Mouse (Mus musculus) C2C12 (cell line): ENCODE results near the gene Ssbp3. TPM values are rescaled to one million over a fixed set of nuclear protein-coding genes. Genes with fewer than 3 reads are reported as not detected.

Source experiments
- H3K27me3 ChIP-seq: one replicate; pipeline ENCODE4 v1.6.1; 2011; ENCODE audit not compliant: control insufficient read depth, insufficient read depth, insufficient read length
- H3K36me3 ChIP-seq: one replicate; pipeline ENCODE4 v1.6.1; 2011; ENCODE audit not compliant: control insufficient read depth, insufficient read depth
- H3K4me3 ChIP-seq: one replicate; pipeline ENCODE4 v1.5.1; 2011; ENCODE audit warnings: mild to moderate bottlenecking, control low read depth; ENCODE audit not compliant: poor library complexity, insufficient read depth, severe bottlenecking
- H3K79me2 ChIP-seq: one replicate; pipeline ENCODE4 v1.6.1; 2011; ENCODE audit not compliant: control insufficient read depth, insufficient read depth
- H3K79me3 ChIP-seq: one replicate; pipeline ENCODE4 v1.6.1; 2011; ENCODE audit warnings: low read depth, control low read depth
- H3ac ChIP-seq: one replicate; pipeline ENCODE3; 2011; ENCODE audit warnings: low read depth; ENCODE audit not compliant: control insufficient read depth, insufficient read length
- CEBPB ChIP-seq: IDR thresholded peaks from one replicate; pipeline ENCODE4 v1.6.1; 2011; ENCODE audit warnings: low read depth, mild to moderate bottlenecking, control low read depth, moderate library complexity
- CTCF ChIP-seq: IDR thresholded peaks from one replicate; pipeline ENCODE4 v1.5.1; 2011; ENCODE audit not compliant: control insufficient read depth, insufficient read depth, insufficient read length
- FOSL1 ChIP-seq: IDR thresholded peaks from one replicate; pipeline ENCODE4 v1.8.0; 2011; ENCODE audit warnings: mild to moderate bottlenecking, low read length; ENCODE audit not compliant: poor library complexity, insufficient read depth, severe bottlenecking
- MAX ChIP-seq: IDR thresholded peaks from one replicate; pipeline ENCODE4 v1.6.1; 2011; ENCODE audit warnings: mild to moderate bottlenecking, control low read depth
- MYOD1 ChIP-seq: IDR thresholded peaks from one replicate; pipeline ENCODE4 v1.6.1; 2011; ENCODE audit warnings: low read depth; ENCODE audit not compliant: control insufficient read depth, insufficient read length
- MYOG ChIP-seq: IDR thresholded peaks from one replicate; pipeline ENCODE4 v1.6.1; 2011; ENCODE audit not compliant: control insufficient read depth, insufficient read length; ENCODE audit errors: extremely low read depth
- USF1 ChIP-seq: IDR thresholded peaks from one replicate; pipeline ENCODE4 v1.6.1; 2011; ENCODE audit warnings: low read depth, mild to moderate bottlenecking, control low read depth, moderate library complexity
- polyA plus RNA-seq: library from polyadenylated mRNA; unstranded; fragments of >200 nt; fragmentation: generic; extraction: Trizol; gene quantifications from one replicate; pipeline ENCODE4 v1.2.1, GENCODE M21; 2012; ENCODE audit warnings: missing spikeins

Gene Ssbp3
- polyA plus RNA-seq, 1 experiment, result 74.7 TPM

DNA sequence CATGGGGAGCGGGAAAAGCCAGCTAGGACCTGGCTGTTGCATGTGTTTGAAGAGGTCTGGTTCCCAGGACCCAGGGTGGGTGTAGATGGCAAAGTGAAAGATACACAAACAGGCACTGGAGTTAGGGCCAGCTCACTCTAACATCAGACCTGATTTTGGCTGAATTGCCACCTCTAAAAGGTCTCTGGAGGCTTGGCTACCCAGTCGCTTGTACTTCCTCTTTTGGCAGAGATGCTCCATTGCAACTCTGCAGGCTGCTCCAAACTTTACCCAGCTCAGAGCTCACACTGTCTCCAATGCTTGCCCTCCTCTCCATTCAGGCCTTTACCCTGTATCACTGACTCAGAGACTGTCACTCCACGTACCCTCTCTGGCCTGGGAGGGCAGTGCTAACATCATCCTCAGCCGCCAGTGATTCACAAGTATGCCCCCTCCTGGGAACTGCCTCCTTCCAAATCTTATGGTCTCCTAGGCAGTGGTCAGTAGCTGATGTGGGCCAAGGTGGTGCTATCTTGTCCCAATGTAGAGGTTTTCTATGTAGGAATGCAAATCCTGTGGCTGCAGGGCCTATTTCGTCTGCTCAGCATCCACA is 142.6 kb downstream of the Ssbp3 start:
- Histone ChIP-seq H3ac (no peak overlapping the region), H3K27me3 (no peaks in the 10 kb centered on the region), H3K79me3 (no peaks in the 10 kb centered on the region), H3K36me3 (peaks cover 29% of the 10 kb centered on the region), H3K4me3 (no peak overlapping the region), H3K79me2 (no peaks in the 10 kb centered on the region)
- TF ChIP-seq MAX (no peak), FOSL1 (no peak), CEBPB (no peak), MYOG (no peak), USF1 (no peak), CTCF (no peak), MYOD1 (no peak)

- Histone ChIP-seq H3K79me2 (no peaks in the 10 kb centered on the region), H3ac (no peak overlapping the region), H3K36me3 (peaks cover 40% of the 10 kb centered on the region), H3K79me3 (no peaks in the 10 kb centered on the region), H3K27me3 (no peaks in the 10 kb centered on the region), H3K4me3 (no peak overlapping the region)
- TF ChIP-seq MYOD1, result peak; percentile 86
- TF ChIP-seq MAX, result no peak
Observed at GRCm38 (mm10) chr4:107056088-107056487, 145.6 kb downstream of the Ssbp3 start.

- H3K36me3 ChIP-seq, result peaks cover 56% of the 10 kb centered on the region
- TF ChIP-seq MYOD1 (no peak), FOSL1 (no peak), MAX (no peak), MYOG (no peak), USF1 (no peak), CTCF (no peak), CEBPB (no peak)
- H3K79me3 ChIP-seq, result no peaks in the 10 kb centered on the region
- H3ac ChIP-seq, result no peak overlapping the region
- H3K79me2 ChIP-seq, result no peaks in the 10 kb centered on the region
- no peaks in the 10 kb centered on the region for H3K27me3 ChIP-seq
- H3K4me3 ChIP-seq, result no peak overlapping the region
Observed at GRCm38 (mm10) chr4:107058346-107058745, 147.8 kb downstream of the Ssbp3 start.

- Histone ChIP-seq H3K27me3 (no peaks in the 10 kb centered on the region), H3K36me3 (peaks cover 61% of the 10 kb centered on the region), H3K4me3 (no peak overlapping the region), H3K79me2 (no peaks in the 10 kb centered on the region), H3ac (no peak overlapping the region), H3K79me3 (no peaks in the 10 kb centered on the region)
- no peak for TF ChIP-seq USF1
- TF ChIP-seq MAX, result no peak
- no peak for TF ChIP-seq CEBPB
Observed at GRCm38 (mm10) chr4:107058781-107059180, 148.3 kb downstream of the Ssbp3 start.

- Histone ChIP-seq H3K27me3 (no peaks in the 10 kb centered on the region), H3K79me3 (peaks cover 4% of the 10 kb centered on the region), H3K79me2 (peaks cover 18% of the 10 kb centered on the region), H3ac (no peak overlapping the region), H3K4me3 (no peak overlapping the region), H3K36me3 (peaks cover 54% of the 10 kb centered on the region)
- TF ChIP-seq MYOG (no peak), CEBPB (no peak), USF1 (no peak), CTCF (no peak), MAX (no peak), FOSL1 (no peak), MYOD1 (no peak)
Observed at GRCm38 (mm10) chr4:107061560-107061959, 151.1 kb downstream of the Ssbp3 start.

DNA sequence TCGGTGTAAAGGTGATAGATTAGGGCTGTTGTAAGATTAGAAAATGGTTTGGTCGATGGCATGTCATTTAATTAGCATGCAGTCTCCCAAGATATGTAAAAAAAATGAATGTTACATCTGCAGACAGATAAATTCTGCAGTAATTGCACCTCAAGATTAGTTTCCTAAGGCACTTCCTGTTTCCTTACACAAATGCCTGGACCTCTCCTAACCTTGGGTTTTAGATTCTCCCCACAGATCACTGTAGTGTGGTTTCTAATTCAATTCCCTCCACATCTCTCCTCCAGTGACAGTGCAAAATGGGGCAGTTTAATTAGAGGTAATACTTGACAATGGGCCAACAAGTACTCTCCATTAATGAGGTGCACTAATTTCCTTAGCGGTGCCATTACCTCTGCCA is 152.7 kb downstream of the Ssbp3 start:
- Histone ChIP-seq H3K4me3 (no peak overlapping the region), H3K36me3 (peaks cover 52% of the 10 kb centered on the region), H3K79me3 (peaks cover 4% of the 10 kb centered on the region), H3ac (no peak overlapping the region), H3K27me3 (no peaks in the 10 kb centered on the region), H3K79me2 (peaks cover 19% of the 10 kb centered on the region)
- no peak for TF ChIP-seq CTCF
- TF ChIP-seq MAX, result no peak
- no peak for TF ChIP-seq MYOD1
- no peak for TF ChIP-seq MYOG
- TF ChIP-seq USF1, result no peak
- TF ChIP-seq FOSL1, result no peak
- no peak for TF ChIP-seq CEBPB
